Mouse (Mus musculus) mesoderm, embryonic 11.5 days (tissue): ENCODE measurements at regions not wholly inside any gene's neighbourhood (a gene's known extent, or its start where the extent isn't known, plus 50 kb on each side); places are given as distances from the start of the nearest gene placed in this dataset.

ENCODE experiments used
- DNase-seq: peaks from one replicate; pipeline ENCODE4 v3.0.0-alpha.2; 2012; ENCODE audit warnings: low read depth, low spot score

GRCm38 (mm10) chr12:11887291-11887690 is 374.6 kb upstream of the Fam49a start:
- DNase-seq: no peak

GRCm38 (mm10) chr12:11899031-11899430 is 362.9 kb upstream of the Fam49a start:
- no peak for DNase-seq

- DNase-seq: no peak
These were observed 355.4 kb upstream of the Fam49a start for GRCm38 (mm10) chr12:11906588-11906987.
